Comparison of ENCODE assay signal across 21 mouse cellular contexts in genomic region chr8:60869761-60870160, GRCm38 (mm10). TPM values are rescaled to one million over a fixed set of nuclear protein-coding genes. Genes with fewer than 3 reads are reported as not detected.
DNase-seq lines count a peak whose midpoint lies in the region; TF ChIP-seq lines count a peak whose summit lies in the region.
"Had no signal": no experiment of that assay in that cellular context is flagged by ENCODE, and none has a peak within 500 bp of the region (broad histone marks: within the 10 kb centered on the region; RNA-seq: fewer than 3 reads in every experiment).

No protein-coding gene starts in this region.

- peak; percentile 78 for DNase-seq in A20 (ENCODE audit: low read depth, low spot score)
- DNase-seq in CH12.LX (ENCODE audit: extremely low read depth), result no peak
- DNase-seq in kidney, postnatal 10 days, result peak; percentile 39
- peak; percentile 9 to 28 for DNase-seq in kidney, postnatal 4 days
- DNase-seq in right cerebral cortex, postnatal 25 days, result no peak
- DNase-seq in cerebellum, adult 2 months, result no peak
- DNase-seq: adrenal gland, adult 8-10 months; adrenal gland, postnatal 36 days; B cell, adult 2 months; cerebellum, adult 8-10 months; cerebellum, postnatal 14 days; embryo, embryonic 11 days; gastrocnemius, postnatal 36 days; heart, adult 11 months; heart, postnatal 14 days had no signal

- no peak overlapping the region for H3K4me3 ChIP-seq in CH12.LX (replicated peaks in 1 of 3; ENCODE audit: low read depth in 2 of 3, low read length in 2 of 3, poor library complexity in 1 of 3)
- H3K4me3 ChIP-seq in cerebellum, adult 2 months (replicated peaks; ENCODE audit: insufficient read depth, low read depth, low read length), result no peak overlapping the region
- H3K4me3 ChIP-seq: embryonic facial prominence, embryonic 15.5 days; erythroblast, embryonic 14.5 days; forebrain, embryonic 10.5 days; heart, embryonic 15.5 days; hindbrain, embryonic 13.5 days had no signal

- TF ChIP-seq POLR2A in CH12.LX (IDR thresholded peaks at IDR 0.05; ENCODE audit: low read depth, low read length), result no peak
- TF ChIP-seq POLR2A in cerebellum, adult 2 months (IDR thresholded peaks at IDR 0.05; ENCODE audit: borderline replicate concordance, insufficient read depth, low read length), result no peak

- no peaks in the 10 kb centered on the region for H3K79me2 ChIP-seq in CH12.LX (replicated peaks; ENCODE audit: control insufficient read depth, extremely low read depth, insufficient read depth, poor library complexity, severe bottlenecking)

- no peaks in the 10 kb centered on the region for H3K27me3 ChIP-seq in CH12.LX (replicated peaks)
- H3K27me3 ChIP-seq in cerebellum, adult 2 months (ENCODE audit: control insufficient read depth, insufficient read depth, low read length), result no peaks in the 10 kb centered on the region
- H3K27me3 ChIP-seq: embryonic facial prominence, embryonic 15.5 days; heart, embryonic 15.5 days; hindbrain, embryonic 13.5 days had no signal

- no peaks in the 10 kb centered on the region for H3K9me3 ChIP-seq in CH12.LX (replicated peaks; ENCODE audit: low read length)
- H3K9me3 ChIP-seq: embryonic facial prominence, embryonic 15.5 days; forebrain, embryonic 10.5 days; heart, embryonic 15.5 days; hindbrain, embryonic 13.5 days had no signal

- H3K36me3 ChIP-seq in CH12.LX (replicated peaks in 1 of 2; ENCODE audit: control insufficient read depth in 1 of 2, insufficient read depth in 1 of 2, low read length in 1 of 2), result no peaks in the 10 kb centered on the region
- H3K36me3 ChIP-seq: embryonic facial prominence, embryonic 15.5 days; forebrain, embryonic 10.5 days; heart, embryonic 15.5 days; hindbrain, embryonic 13.5 days had no signal

- H3K4me2 ChIP-seq in CH12.LX (ENCODE audit: insufficient read depth, low read depth, poor library complexity, severe bottlenecking), result peak overlapping the region; percentile 54
- H3K4me2 ChIP-seq: embryonic facial prominence, embryonic 15.5 days; heart, embryonic 15.5 days; hindbrain, embryonic 13.5 days had no signal

- in situ Hi-C loops in CH12.LX (cut with MboI; ENCODE audit: low pct_ligation_motif_present, low pct_unique_long_range_greater_than_20kb, low sequenced_read_pairs), result loop anchor here (10.0 kb wide), 1 partner anchor 255 kb away; no protein-coding TSS in a partner anchor

- dilution Hi-C loops in CH12.LX (cut with MboI; ENCODE audit: extremely low pct_ligation_motif_present, extremely low pct_unique_long_range_greater_than_20kb, low sequenced_read_pairs), result no loop called here

- no peak overlapping the region for H3K9ac ChIP-seq in CH12.LX (ENCODE audit: insufficient read depth, low read depth)
- H3K9ac ChIP-seq: embryonic facial prominence, embryonic 15.5 days; heart, embryonic 15.5 days; hindbrain, embryonic 13.5 days had no signal

- 99% methylated on average over 2 of the region's 2 CpGs for WGBS in cerebellum, adult 2 months

- peak overlapping the region; percentile 75 for H3K27ac ChIP-seq in CH12.LX (ENCODE audit: insufficient read depth, low read depth)
- H3K27ac ChIP-seq in cerebellum, adult 2 months (ENCODE audit: insufficient read depth, low read length), result no peak overlapping the region
- H3K27ac ChIP-seq: embryonic facial prominence, embryonic 15.5 days; forebrain, embryonic 10.5 days; heart, embryonic 15.5 days; hindbrain, embryonic 13.5 days; hindbrain, postnatal 0 days had no signal

- TF ChIP-seq RAD21 in CH12.LX (IDR thresholded peaks at IDR 0.05; ENCODE audit: low read depth, low read length), result no peak

- no peak for TF ChIP-seq CTCF in CH12.LX (conservative IDR thresholded peaks at IDR 0.05 in 1 of 2, IDR thresholded peaks at IDR 0.05 in 1 of 2; ENCODE audit: low read depth in 2 of 2, low read length in 2 of 2)
- TF ChIP-seq CTCF in cerebellum, adult 2 months (IDR thresholded peaks at IDR 0.05; ENCODE audit: borderline replicate concordance, insufficient read depth, low read depth, low read length), result no peak

- peaks cover 35 to 70% of the 10 kb centered on the region in 2 experiments for H3K4me1 ChIP-seq in CH12.LX (ENCODE audit: control insufficient read depth in 1 of 2, insufficient read depth in 2 of 2)
- H3K4me1 ChIP-seq in cerebellum, adult 2 months (ENCODE audit: control insufficient read depth, insufficient read depth, low read length), result no peaks in the 10 kb centered on the region
- H3K4me1 ChIP-seq: embryonic facial prominence, embryonic 15.5 days; forebrain, embryonic 10.5 days; hindbrain, embryonic 13.5 days had no signal

- TF ChIP-seq EP300 in CH12.LX (IDR thresholded peaks at IDR 0.05; ENCODE audit: low read length), result no peak

TF ChIP-seq in CH12.LX, 34 proteins besides CTCF, POLR2A, EP300 and RAD21:
- TF ChIP-seq NRF1 (IDR thresholded peaks at IDR 0.05; ENCODE audit: low read depth, low read length), result peak; percentile 58
- TF ChIP-seq POLR2AphosphoS2 (IDR thresholded peaks at IDR 0.05; ENCODE audit: low read depth, low read length), result no peak

RNA-seq across cellular contexts. Expression of gene Hpf1, which starts 20.5 kb away (rescaled TPM):
- 76.1 and 77.4 TPM in 2 replicates for total RNA-seq in CH12.LX (2012; rRNA removed)
- total RNA-seq in CH12.LX (2014; rRNA removed), result 95.0 and 110 TPM in 2 replicates
- 132 and 135 TPM in 2 replicates for polyA plus RNA-seq in CH12.LX (2012; ENCODE audit: insufficient read length, low read depth)
- polyA plus RNA-seq in cerebellum, adult 2 months (2012; rRNA removed), result 46.0 and 50.4 TPM in 2 replicates

Comparison
In these comparisons a context has a peak if more than half of its experiments do, and no peak if none do; other contexts are left out.
1. DNase-seq: peak in A20 (single experiment), kidney, postnatal 10 days (single experiment) and kidney, postnatal 4 days (2 of 2); none in CH12.LX (single experiment), right cerebral cortex, postnatal 25 days (single experiment) and cerebellum, adult 2 months (0 of 2).